Mouse (Mus musculus) urinary bladder, postnatal 25 days (tissue): ENCODE data around the gene Gramd1b.
"Not testable (repeated sequence)": the region's sequence is repeated elsewhere in the genome, so short reads cannot be mapped to it uniquely, and the experiment has no call there.

Experiments
- DNase-seq: peaks from one replicate; pipeline ENCODE4 v3.0.0; 2022; ENCODE audit warnings: low spot score

Gramd1b gene

DNA sequence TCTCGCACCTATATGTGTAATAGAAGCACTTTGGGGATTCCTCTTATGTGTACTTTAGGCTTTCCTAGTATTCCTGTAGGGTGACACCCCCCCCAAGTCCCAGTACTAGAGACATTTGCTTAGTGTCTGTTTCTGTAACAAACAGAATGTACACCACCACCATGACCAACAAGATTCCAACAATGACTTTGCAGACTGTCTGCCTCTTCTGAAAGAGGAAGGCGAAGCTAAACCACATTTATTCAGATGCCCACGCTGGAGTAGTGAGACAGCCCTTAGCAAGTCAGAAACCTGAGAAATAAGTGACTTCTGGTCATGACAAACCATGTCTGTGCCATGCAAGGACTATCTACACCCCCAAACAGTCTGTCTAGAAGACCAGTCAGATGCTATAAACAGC, 11.9 kb downstream of the Gramd1b start:
- no peak for DNase-seq

GRCm38 (mm10) chr9:40511970-40512369, 19.2 kb downstream of the Gramd1b start:
- DNase-seq: no peak

DNA sequence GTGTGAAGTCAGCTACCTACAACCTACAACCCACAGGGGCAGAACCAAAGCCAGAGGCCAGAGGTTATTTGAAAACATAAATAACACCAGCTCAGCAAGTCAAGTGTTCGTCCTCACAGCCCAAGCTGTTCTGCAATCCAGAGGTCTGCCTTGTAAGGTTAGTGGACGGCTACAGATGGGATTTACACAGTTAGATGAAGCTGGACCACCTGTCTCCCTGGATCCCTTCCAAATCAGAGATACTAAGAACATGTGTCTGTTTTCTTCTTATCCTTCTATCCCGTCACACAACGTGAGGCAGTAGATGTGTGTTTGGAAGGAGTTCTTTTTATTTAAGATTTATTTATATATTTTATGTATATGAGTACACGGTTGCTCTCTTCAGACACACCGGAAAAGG, 21.7 kb downstream of the Gramd1b start:
- DNase-seq: no peak

- no peak for DNase-seq
Measured at GRCm38 (mm10) chr9:40506576-40506975, 24.6 kb downstream of the Gramd1b start.

- DNase-seq: no peak
Measured at GRCm38 (mm10) chr9:40505471-40506312, 25.5 kb downstream of the Gramd1b start.

DNA sequence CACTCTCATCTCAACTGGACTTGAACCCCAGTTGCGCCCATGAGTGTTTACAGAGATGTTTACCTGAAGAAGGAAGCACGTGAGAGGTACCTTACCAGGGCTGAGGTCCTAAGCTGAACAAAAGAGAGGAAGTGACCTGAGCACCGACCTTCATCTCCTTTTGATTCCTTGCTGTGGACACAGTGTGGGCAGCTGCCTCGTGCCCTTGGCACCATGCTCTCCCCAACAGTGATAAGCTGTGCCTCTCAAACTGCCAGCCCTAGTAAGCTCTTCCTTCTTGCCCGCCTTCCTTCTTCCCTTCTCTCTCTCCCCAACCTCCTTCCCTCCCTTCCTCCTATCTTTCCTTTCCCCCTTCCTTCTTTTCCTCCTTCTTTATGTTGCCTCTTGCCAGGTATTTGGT, 26.3 kb downstream of the Gramd1b start:
- no peak for DNase-seq

GRCm38 (mm10) chr9:40500691-40501090, 30.5 kb downstream of the Gramd1b start:
- DNase-seq: no peak

DNA sequence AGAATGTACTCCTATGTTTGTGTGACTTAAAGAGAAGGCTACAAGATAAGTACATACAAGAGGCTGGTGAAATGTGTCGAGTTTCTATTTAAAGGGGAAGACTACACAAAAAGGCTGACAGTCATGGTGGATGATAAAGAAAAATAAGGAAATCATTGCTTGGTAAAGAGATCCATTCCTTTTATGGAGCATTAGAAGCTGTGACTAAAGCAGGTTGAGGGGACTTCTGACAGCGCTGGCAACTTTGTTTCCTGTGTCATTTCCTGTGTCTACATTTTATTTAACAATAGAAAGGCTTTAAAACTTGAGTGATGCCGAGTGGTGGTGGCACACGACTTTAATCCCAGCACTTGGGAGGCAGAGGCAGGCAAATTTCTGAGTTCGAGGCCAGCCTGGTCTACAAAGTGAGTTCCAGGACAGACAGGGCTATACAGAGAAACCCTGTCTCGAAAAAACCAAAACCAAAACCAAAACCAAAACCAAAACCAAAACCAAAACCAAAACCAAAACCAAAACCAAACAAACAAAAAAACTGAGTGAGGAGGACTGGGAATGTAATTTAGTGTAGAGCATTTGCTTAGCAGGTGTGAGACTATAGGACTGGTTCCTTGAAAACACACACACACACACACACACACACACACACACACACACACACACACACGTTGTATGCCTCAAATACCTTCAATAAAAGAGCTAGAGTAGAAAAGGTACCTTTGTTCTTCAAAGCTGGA, 48.7 kb downstream of the Gramd1b start:
- not testable (repeated sequence) for DNase-seq

- no peak for DNase-seq
Measured at GRCm38 (mm10) chr9:40481271-40481670, 49.9 kb downstream of the Gramd1b start.

DNA sequence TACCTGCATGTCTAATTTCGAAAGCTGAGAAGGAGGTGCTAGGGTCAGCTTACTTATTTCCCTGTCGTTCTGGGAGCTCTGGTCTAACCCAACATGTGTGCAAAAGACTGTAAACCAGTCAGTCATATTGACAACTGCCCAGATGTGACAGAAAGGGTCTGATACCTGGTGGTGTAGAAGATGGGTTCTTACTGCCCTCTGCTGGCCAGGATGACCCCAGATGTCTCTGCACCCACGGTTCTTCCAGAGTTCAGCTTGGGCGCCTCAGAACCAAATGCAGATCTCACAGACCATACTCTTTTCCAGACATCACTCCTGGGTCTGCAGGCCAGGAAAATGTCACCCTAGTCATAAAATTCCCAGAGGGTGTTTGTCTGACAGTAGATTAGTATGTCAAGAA, 51.9 kb downstream of the Gramd1b start:
- peak; percentile 35 for DNase-seq

GRCm38 (mm10) chr9:40478146-40478900, 52.9 kb downstream of the Gramd1b start:
- no peak for DNase-seq

- DNase-seq: no peak
Measured at GRCm38 (mm10) chr9:40477611-40478010, 53.6 kb downstream of the Gramd1b start.

DNA sequence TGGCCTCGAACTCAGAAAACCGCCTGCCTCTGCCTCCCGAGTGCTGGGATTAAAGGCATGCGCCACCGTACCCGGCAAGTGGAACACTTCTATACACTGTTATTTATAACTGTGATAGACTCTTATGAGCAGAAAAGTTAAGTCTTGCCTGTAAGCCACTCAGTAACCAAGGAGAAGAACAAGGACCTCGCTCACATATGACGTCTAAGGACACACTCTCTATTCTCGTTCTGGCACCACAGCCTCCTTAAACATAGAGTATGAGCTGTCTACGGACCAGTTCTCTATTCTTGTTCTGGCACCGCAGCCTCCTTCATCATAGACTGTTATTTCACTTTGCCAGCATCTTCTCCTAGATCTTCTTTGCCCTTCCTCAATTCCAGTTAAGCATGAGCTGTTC, 55.1 kb downstream of the Gramd1b start:
- DNase-seq: no peak

DNA sequence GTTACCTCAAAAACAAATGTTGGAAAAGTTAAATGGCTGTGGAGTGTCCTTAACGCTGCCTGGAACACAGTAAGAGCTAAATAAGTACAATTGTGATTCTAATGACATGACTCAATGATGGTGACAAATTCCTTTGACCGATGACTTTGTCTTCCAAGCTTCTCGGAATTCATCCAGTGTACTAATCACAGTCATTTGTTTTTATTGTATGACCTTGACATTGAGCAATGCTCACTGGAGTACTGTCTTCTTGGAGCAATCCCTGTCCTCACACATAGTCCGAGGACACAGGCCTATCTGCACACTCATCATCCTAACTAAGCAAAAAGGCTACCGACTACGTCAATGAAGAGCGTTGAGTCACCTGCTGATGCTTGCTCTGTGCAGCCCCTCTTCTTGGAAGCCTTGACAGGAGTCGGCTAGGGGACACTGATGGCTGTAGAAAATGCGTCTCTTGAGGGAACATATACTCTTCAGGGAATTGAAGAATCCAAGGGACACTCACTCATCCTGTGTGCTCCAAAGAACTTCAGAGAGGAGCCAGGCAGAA, 58.1 kb downstream of the Gramd1b start:
- DNase-seq: no peak

DNA sequence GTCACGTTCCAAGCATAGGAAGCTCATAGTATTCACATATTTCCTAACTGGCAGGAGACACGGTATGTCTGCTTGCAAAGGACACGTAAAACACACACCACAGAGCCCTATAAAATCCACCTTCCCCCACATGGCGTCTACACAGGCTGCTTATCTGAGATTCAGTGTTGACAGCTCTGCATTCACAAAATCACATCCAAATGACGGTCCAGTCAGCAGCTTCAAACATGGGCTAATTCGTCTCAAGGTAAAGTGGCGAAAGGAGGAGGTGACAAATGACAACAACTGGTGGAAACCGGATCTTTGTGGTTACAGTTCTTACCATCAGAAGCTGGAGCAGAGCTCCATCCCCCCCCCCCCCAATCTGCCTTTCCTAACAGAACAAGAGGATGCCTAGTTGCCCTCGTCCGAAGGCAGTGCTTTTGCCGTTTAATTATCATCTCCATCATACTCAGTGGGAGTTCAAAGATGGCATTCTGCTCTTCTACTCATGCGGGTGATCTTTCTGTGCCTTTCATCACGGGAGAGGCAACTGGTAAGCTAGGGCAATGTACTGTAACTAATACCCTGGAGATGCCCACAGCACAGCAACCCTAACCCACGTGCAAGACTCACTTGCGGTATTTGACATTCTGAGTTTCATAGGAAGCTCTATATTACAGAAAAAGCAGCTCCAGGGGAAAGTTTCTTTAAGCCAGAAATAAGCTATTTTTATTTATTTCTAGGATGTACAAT, 61.6 kb downstream of the Gramd1b start:
- DNase-seq: no peak

- DNase-seq: no peak
Measured at GRCm38 (mm10) chr9:40466782-40467181, 64.4 kb downstream of the Gramd1b start.

DNA sequence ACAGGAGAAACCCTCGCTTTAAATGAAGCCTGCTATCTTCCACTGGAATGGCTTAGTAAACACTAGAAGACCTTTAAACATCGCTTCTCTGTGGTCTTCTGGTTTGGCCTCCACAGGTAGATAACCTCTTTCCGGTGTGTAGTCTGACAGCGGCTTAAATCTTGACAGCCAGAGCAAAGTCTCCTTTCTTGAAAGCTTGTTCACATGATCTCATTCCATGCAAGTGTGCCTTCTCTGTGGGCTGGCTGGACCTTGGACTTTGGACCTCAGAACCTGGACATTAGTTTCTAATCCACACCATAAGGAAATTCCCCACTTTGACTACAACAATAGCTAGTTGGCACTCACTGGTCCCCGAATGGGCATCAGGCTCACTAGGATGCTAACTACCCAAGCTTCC, 65.6 kb downstream of the Gramd1b start:
- DNase-seq: no peak

GRCm38 (mm10) chr9:40462401-40462800, 68.8 kb downstream of the Gramd1b start:
- no peak for DNase-seq

- no peak for DNase-seq
Measured at GRCm38 (mm10) chr9:40460781-40461180, 70.4 kb downstream of the Gramd1b start.

DNA sequence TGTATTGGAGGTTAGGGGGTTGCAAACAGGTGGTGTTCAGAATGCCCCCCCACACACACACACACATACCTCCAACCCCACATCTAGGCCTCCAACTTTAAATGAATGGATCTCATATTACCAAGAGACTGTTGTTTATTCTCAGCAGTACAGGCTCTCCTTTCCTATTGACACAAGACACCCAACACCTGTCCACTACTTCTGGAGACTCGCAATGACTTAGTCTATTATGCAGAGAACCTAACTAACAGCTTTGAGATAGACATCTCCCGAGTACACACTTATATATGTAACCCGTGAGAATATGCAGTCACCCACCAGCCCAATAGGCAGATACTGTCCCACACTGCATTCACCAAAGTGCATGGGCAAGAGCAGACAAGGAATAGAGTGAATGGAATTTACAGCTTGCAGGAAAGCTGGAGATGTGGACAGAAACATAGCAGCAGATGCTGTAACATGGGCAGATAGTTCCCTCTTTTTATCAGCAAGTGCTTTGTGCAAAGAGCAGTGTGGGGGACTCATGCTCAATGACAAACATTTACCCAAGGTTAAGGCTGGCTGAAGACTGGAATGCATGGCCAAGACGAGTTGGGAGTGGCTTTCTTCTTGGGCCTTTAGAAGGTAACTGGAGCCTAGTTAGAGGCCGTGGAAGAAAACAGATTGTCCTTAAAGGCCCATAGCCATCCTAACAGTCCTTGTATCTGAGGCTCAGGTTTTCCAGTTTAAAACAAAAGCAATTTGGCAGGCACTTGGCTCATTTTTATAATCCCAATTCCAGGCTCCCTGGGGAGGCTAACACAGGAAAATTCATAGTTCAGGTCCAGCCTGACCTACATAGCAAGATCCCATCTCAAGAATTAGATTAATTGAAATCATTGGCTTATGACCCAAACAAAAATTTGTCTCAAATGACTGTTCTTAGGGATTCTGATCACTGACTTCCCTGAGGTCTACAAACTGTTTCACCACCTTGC, 71.6 kb downstream of the Gramd1b start:
- DNase-seq: no peak
